Mouse (Mus musculus) heart, postnatal 0 days (tissue): ENCODE measurements around the gene Klf17.

Source experiments
- CTCF ChIP-seq: IDR thresholded peaks from 2 replicates; pipeline ENCODE4 v1.5.1; 2016; ENCODE audit warnings: antibody characterized with exemption, control low read depth, low read depth
- EP300 ChIP-seq: IDR thresholded peaks from 2 replicates; pipeline ENCODE4 v1.6.1; 2016; ENCODE audit warnings: antibody characterized with exemption, low read depth

- TF ChIP-seq CTCF: no peak
- TF ChIP-seq EP300: 0 out of 2 replicates have a peak, but pooled peaks have one; percentile 71
Measured at GRCm38 (mm10) chr4:117788308-117788707, 22.9 kb upstream of the Klf17 start.
